Mouse (Mus musculus): ENCODE data around the gene Rlbp1. TPM values are rescaled to one million over a fixed set of nuclear protein-coding genes. Genes with fewer than 3 reads are reported as not detected.

Rlbp1 gene
- polyA plus RNA-seq, 1 experiment: 0.05 TPM

DNA sequence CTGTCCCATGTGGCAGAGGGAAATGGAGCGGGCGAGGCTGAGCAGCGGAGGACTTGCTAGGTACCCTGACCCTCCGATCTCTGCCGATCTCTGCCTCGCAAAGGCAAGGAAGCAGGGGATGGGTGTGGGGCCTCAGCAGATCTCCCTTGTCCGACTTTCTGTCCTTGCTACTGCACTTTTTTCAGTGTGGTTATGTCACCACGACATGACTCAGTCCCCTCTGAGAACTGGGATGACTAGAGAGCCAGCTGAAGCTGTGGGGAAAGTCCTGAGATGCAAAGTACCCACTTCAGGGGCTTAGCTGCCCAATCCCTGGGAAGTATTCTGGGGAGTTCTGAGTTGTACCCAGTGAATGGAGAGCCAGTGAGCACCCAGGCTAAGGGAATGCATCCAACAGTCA is 292 bp upstream of the Rlbp1 start:
- no peak for DNase-seq (ENCODE audit: low read depth, low spot score)
- WGBS: 66% methylated on average over 8 of the region's 8 CpGs

DNA sequence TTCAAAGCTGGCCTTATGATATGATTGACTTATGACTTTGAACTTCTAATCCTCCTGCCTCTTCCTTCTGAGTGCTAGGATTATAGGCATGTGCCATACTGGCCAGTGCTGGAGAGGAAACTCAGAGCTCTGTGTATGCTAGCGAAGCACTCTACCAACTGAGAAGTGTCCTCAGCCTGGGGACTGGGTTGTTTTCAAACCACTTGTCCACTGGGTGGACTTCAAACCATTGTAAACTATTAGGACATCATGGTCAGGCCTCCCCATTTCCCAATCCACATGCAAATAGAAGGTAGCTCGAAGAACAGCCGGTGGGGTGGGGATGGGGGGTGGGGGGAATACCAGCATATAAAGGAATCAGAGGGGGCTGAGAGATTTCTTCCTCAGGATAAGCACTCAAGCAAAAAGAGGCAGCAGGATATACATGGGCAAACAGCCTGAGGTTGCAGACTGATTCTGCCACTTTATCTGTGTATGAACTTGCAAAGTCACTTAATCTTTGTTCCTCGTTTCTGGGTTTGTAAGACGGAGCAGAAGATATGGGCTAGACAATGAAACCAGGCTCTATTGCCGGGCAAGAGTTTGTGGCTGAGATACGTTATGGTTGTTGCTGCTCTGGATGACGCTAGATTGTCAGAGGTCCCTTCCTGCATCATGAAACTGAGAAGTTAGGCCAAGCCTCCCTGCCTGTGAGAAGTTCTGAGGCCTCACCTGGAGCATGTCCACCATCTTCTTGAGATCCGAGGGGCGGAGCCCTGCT is 10.2 kb downstream of the Rlbp1 start:
- WGBS: 75% methylated on average over 10 of the region's 10 CpGs
- DNase-seq (ENCODE audit: low read depth, low spot score): no peak

DNA sequence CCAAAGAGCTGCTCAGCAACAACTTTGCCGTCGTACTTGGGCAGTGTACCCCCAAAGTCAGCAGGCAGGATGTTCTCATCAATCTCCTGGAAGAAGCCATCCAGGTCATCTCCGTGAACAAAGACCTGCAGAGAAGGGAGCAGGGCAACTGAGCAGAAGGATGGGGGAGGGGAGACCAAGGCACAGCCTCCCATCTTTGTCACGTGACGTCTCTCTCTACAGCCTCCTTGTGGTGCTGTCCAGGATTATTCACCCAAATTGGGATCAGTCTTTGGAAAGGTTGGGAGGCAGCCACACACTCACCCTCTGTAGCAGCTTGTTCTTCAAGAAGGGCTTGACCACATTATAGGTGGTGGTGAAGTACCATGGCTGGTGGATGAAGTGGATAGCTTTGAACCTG is 11.3 kb downstream of the Rlbp1 start:
- 83% methylated on average over 5 of the region's 5 CpGs for WGBS
- no peak for DNase-seq (ENCODE audit: low read depth, low spot score)

DNA sequence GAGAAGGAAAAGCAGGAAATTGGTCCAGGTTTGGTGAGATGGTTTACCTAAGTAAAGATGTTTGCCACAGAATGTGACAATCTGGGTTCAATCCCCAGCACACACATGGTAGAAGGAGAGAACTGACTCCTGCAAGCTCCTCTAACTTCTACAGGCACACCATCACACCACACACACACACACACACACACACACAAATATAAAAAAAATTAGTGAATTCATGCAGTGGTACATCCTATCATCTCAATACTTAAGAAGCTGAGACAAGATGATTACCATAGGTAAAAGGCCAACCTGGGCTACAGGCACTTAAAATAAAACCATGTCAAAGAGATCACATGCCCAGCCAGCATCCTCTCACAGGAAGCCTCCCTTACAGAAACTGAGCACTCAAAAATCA is 12.8 kb downstream of the Rlbp1 start:
- DNase-seq (ENCODE audit: low read depth, low spot score): no peak

DNA sequence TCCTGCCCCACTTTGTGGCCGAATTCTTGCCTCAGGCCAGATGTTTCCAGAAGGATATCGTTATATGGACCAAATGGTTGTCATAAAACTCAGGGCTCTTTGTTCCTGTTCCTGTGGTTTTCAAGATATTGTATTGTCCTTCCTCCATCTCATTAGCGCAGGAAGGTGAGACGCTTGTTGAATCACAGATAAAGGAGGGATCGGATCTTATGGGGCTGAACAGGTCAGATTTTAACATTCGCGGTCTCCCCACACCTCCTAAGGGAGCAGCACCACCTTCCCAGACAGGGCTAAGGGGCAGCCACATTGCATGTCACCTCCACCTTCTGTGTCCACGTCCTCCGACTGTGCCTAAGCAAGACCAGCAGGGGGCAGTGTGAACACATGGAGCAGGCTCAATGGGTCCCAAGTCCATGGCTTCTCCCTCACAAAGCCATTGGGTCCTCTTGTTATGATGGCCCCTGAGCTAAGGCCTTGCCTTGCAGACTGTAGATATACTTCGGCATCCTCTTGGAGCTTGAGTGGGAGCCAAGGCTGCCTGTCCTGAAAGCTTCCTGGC is 15.4 kb downstream of the Rlbp1 start:
- 14% methylated on average over 10 of the region's 10 CpGs for WGBS
- DNase-seq (ENCODE audit: low read depth, low spot score): peak; percentile 55

DNA sequence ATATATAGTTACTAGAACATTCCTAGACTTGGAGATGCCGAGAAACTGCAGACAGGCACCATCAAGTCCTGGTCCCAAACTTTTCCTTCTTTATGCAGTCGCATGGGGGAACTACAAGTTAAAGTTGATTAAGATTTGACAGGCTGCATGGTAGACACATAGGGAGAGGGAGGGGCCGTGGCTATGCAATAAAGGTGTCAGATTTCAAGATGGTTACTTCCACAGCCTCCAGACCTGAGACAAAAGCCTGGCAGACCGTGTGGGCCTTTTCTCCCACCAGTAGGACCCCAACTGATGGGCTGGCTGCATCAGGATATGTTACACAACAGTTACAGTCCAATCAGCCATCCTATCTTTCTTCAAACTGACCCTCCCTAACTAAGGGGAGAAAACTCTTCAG is 17.4 kb downstream of the Rlbp1 start:
- DNase-seq (ENCODE audit: low read depth, low spot score): no peak
- 26% methylated on average over 4 of the region's 4 CpGs for WGBS

DNA sequence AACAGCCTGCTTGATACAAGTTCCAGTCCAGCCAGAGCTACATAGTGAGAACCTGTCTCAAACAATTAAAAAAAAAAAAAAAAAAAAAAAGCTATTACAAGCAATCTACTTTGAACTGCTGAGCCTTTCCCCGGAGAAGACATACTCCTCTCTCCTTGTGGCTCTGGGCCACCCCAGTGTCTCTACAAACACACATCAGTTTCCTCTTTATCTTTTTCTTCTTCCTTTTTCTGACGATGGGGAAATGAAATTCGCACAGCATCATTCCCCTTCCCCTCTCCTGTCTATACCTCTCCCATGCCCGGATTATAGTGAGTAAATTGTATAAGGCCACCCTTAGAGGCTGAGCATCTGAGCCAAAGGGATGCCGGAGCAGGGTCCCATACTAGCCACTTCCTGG is 18.2 kb downstream of the Rlbp1 start:
- WGBS: 53% methylated on average over 5 of the region's 5 CpGs
- DNase-seq (ENCODE audit: low read depth, low spot score): no peak

DNA sequence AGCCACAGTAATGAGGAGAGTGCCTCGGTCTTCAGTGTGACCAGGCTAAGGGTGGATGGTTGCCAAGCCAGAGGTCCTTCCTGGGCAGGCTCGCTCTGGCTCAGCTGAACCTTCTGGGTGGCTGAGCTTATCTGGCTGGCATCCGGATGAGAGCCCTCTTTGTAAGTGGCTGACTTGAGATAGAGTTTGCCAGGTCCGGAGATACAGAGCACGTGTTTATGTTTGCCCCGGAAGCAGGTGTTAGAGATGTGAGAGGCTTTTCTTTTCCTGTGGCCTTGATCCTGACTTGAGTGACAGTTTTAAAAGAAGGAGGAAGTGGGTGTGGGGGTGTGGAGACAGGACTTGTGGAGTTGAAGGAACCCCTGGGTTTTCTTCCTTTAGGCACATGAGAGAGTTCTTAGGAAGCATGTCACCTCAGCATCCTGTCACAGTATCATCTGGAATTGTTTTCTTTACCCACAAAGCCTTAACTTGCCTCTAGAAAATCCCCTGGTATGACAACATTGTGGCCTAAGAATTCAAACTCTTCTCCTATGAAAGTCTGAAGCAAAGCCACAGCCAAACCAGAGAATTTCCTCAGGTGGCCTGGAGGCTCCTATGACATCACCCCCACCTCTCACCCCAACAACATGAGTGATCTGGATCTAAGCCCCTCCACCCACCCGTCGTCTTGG is 23.3 kb downstream of the Rlbp1 start:
- 34% methylated on average over 8 of the region's 8 CpGs for WGBS
- no peak for DNase-seq (ENCODE audit: low read depth, low spot score)

DNA sequence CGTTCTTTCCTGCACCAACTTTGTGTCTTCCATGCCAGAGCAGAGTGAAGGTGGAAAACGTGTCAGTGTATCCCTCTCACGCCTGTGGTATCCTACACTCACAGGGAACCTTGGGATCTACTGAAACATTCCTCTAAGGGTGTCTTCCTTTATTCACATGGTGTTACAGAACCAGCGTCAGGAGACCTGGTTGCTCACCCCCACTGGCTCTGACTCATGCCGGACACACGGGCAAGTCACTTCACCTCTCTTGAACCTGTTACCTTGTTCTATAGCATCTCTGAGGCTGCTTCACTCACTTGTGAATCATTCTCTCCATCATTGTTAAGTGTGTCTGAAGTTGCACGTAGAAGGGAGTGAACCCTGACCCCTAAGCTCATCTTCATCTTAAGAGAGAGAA is 24.0 kb downstream of the Rlbp1 start:
- no peak for DNase-seq (ENCODE audit: low read depth, low spot score)
- 78% methylated on average over 7 of the region's 7 CpGs for WGBS

DNA sequence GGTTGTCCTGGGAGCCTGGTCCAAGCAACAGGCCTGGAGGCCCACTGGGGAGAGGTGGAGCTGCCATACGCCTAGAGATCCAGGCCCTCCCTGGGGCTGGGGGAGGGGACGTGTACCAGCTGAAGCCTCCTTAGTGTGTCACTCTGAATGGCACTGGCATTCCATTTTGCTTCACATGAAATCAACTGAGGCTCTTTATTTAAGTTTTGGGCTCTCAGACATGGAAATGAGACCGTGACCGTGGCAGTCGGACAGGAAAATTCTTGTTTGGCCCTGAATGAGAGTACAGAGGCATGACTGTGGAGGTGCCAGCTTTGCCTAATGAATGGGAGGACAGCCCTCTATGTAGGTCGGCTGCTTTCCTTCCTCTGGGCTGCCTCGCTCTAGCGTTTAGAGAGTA is 24.6 kb downstream of the Rlbp1 start:
- 85% methylated on average over 8 of the region's 8 CpGs for WGBS
- DNase-seq (ENCODE audit: low read depth, low spot score): no peak

DNA sequence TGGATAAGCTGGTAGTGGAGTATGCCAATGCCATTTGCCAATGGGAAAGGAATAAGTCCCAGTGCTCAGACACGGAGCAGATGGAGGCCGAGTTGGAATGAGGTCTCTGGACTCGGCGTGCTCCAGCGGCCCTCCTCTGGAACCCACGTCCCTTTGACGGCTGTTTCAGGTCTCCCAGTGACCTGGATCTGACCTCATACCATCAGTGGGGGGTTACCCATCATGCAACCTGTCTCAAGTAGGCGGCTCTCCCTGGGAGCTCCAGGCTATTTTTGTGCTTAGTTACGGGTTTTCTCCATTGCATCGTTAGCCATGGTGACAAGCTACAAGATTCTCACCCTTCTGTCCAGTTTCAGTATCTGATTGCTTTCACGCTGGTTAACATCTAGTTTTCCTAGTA is 26.8 kb downstream of the Rlbp1 start:
- no peak for DNase-seq (ENCODE audit: low read depth, low spot score)
- 90% methylated on average over 11 of the region's 11 CpGs for WGBS

DNA sequence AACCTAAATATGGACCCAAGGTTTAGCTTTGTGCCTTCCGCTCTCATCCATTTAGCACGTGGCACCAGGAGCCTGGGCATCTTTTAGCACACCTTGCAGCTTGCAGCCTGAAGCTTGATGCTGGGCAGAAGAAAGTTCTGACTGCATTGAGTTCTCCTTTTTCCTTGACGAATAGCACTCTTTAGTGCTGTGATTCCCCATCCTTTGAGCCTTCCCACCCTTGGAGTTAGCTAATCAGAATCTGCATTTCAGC is 27.7 kb downstream of the Rlbp1 start:
- WGBS: 89% methylated on average over 3 of the region's 3 CpGs
- no peak for DNase-seq (ENCODE audit: low read depth, low spot score)

DNA sequence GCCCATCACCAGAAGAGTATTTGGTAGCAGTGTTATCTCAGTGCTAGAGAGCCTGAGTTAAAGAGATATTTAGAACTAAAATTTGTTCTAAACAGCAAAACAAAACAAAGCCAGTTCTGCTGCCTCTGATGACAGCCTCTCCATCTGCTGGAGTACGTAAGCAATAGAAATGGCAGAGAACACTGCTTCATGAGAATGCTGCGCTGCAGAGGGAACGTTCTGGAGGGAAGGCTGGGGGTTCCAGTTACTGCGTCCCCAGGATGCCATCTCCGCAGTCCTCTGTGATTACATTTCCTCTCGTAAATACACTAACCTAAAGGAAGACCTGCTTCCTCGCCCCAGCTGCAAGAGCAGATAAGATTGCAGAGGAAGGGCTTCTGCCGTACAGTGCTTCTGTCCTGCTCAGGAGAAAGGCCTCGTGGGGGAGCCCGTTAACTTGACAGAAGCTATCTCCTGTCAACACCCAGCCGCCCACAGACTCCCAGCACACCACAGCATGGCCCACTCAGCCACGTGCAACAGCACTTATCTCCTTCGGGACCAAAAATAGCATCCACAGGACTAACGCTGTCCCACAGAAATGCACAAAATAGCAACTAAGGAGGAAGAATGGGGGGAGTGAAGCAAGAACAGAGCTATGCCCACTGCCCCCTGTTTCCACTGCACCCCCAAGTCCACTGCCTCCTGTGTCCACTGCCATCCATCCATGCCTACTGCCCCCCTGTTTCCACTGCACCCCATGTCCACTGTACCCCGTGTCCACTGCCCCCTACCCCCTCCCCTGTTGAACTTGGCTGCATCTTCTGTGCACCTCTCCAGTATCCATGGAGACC is 28.3 kb downstream of the Rlbp1 start:
- no peak for DNase-seq (ENCODE audit: low read depth, low spot score)
- 82% methylated on average over 15 of the region's 15 CpGs for WGBS

DNA sequence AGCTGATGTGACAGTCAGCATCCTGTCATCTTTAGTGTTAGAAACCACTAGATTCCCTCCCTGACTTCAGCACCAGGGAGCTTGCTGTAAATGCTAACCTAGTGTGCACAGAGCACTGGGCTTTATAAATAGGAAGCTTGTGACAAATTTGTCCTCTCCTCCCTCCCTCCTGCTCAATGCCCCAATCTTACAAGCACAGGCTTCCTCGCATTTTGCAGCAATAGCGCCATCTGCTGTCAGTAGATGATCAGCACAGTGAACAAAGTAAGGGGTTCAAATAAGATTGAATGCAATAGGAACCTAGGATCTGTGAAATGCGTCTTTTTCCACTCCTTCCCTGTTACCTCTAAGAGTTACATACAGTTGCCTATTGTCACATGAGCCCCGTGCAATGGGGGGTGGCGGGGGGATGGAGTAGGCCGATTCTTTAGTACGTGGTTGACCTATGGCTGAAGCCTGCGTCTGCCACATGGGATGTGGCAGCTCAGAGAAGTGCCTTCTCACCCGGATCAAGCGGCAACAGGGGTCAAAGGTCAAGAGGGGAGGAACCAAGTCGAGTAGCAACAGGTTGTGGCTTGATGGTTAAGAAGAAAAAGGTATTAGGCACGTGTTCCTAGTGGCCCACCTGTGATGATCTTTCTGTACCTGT is 37.0 kb downstream of the Rlbp1 start:
- peak; percentile 42 for DNase-seq (ENCODE audit: low read depth, low spot score)
- WGBS: 48% methylated on average over 12 of the region's 12 CpGs

DNA sequence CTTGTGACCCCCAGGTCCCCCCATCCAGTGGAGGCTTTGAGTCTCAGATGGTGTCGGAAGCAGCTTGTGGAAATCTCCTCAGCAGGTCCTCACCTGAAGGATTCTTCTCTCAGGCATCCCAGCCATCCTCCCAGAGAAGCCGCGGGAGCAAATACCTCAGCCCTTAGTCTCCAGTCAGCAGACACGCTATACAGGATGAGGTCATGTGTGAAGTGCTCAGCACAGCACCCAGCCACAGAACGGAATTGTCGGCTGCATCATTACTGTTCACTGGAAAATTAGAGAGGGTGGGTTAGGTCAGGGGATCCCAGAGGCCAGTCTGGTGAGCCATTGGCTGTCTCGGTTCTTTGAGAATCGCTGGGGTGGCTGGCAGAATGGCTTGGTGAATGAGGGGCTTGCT is 38.0 kb downstream of the Rlbp1 start:
- 90% methylated on average over 8 of the region's 8 CpGs for WGBS
- no peak for DNase-seq (ENCODE audit: low read depth, low spot score)

DNA sequence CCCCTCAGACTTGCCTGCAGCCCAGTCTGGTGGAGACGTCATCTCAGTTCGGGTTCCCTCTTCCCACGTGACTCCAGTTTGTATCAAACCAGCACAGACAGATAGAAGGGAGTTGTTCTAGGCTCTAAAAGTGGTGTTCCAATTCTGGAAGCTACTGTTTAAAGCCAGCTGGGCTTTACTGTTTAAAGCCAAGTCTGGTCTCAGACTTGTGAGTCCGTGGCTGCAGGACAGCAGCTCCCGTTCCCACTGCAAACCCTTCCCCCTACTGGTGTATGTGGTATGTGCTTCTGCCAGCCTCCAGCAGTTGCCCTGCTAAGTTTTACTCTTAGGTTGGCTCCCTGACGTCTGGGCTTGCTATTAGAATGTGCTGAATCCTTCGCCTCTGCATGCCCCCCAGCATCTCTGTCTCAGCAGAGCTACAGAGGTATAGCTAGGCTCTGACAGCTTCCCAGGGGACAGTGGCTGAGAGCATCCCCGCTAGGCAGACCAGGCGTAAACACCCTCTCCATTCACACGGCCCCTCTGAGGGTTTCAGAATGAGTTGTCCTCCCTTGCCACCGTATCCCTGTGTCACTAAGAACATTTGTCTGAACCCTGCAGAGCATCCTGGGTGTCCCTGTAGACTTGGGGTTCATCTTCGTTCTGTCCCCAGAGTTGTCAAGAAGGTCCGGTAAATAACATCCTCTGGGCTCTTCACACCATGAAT is 39.6 kb downstream of the Rlbp1 start:
- DNase-seq (ENCODE audit: low read depth, low spot score): no peak
- 79% methylated on average over 13 of the region's 13 CpGs for WGBS

DNA sequence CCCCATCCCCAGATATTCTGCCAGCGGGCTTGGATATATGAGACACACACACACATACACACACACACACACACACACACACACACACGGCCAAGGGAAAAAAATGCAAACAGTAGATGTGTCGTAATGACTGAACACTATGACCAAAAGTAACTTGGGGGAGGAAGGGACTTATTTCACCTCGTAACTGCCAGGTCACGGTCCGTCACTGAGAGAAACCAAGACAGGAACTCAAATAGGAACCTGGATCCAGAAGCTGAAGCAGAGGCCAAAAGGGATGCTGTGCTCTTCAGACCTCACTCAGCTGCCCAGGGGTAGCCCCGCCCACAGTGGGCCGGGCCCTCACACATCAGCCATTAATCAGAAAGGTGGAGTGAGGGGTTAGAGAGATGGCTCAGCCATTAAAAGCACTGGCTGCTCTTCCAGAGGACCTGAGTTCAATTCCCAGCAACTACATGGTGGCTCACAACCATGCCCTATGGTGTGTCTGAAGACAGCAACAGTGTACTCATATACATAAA is 40.2 kb downstream of the Rlbp1 start:
- WGBS: 81% methylated on average over 8 of the region's 8 CpGs
- no peak for DNase-seq (ENCODE audit: low read depth, low spot score)

DNA sequence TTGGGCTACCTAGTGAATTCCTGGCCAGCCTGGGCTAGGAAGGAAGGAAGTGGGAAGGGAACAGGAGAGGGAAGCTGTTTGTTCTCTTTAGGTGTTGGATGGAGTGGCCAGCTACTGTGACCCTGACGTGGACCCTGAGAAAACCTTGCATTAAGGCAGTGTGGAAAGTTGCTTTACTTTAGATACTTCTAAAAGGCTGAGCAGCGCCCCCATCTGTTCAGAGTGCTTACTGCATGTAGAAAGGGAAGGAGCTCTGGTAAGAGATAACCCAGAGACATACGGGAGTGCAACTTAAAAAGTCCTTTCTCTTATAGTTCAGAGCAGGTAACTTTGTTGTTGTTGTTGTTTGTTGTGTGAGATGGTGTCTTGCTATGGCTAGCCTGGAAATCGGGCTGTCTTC is 40.9 kb downstream of the Rlbp1 start:
- peak; percentile 28 for DNase-seq (ENCODE audit: low read depth, low spot score)
- 45% methylated on average over 4 of the region's 4 CpGs for WGBS

DNA sequence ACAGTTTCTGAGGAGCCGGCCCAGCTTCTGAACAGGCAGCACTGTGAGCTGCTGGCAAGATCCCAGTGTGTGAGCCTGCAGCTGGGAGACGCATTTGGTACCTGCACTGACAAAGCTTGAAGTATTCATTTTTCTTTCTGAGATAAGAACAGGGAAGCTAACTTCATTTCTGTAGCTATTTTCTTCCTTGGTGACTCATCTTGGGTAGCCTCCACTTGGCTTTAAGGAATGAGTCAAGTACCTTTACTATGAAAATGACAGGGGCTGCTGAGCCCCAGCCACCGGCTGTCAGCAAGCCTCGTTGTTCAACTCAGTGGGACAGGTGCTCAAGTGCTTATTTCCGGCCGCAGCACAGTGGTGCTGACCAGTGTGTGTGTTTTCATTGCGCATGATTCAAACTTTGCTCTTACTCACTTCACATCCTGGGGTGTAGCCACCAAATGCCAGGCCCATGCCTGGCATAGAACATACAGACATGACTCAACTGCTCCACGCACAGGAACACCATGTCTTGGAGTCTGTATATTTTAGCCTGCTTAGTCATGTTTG is 50.4 kb downstream of the Rlbp1 start:
- WGBS: 80% methylated on average over 8 of the region's 8 CpGs
- DNase-seq (ENCODE audit: low read depth, low spot score): no peak

All from large intestine, adult 2 months (tissue).